Mouse (Mus musculus) left cerebral cortex, postnatal 14 days (tissue): ENCODE measurements at regions not wholly inside any gene's neighbourhood (a gene's known extent, or its start where the extent isn't known, plus 50 kb on each side); places are given as distances from the start of the nearest gene placed in this dataset.

Experiments used
- DNase-seq, 2 experiments: peaks; one replicate each; pipeline ENCODE4 v3.0.0; 2021 to 2022; ENCODE audit warnings: low spot score in 2 of 2, mixed read lengths in 1 of 2
- intact Hi-C: fragments of 180-260 bp; cut with DNase I; formaldehyde crosslinking; loops from one replicate; pipeline ENCODE4 v1.15.1; 2025

GRCm38 (mm10) chr7:83486156-83486750 is 98.5 kb upstream of the Tmc3 start:
- DNase-seq = no peak
- intact Hi-C loops = no loop called here

GRCm38 (mm10) chr7:83489790-83490189 is 94.9 kb upstream of the Tmc3 start:
- intact Hi-C loops = no loop called here
- peak in 1 of 2 experiments; percentile 20 for DNase-seq

GRCm38 (mm10) chr7:83504996-83505645 is 79.6 kb upstream of the Tmc3 start:
- intact Hi-C loops = no loop called here
- DNase-seq = no peak

- peak; percentile 7 to 15 for DNase-seq
Observed at GRCm38 (mm10) chr7:83516295-83516694, 68.4 kb upstream of the Tmc3 start.

GRCm38 (mm10) chr7:83521511-83521910 is 63.2 kb upstream of the Tmc3 start:
- DNase-seq = peak; percentile 16 to 80
- intact Hi-C loops = loop anchor here (10.0 kb wide), 1 partner anchor 137 kb away; no protein-coding TSS in a partner anchor

More at GRCm38 (mm10) chr7:83516295-83516694, 68.4 kb upstream of the Tmc3 start:
- intact Hi-C loops = no loop called here
